Mouse (Mus musculus): Measurements from ENCODE around the gene Lhfpl5. TPM values are rescaled to one million over a fixed set of nuclear protein-coding genes. Genes with fewer than 3 reads are reported as not detected.

Lhfpl5 gene
- polyA plus RNA-seq, 1 experiment, result not detected

- peaks cover 26% of the 10 kb centered on the region for H3K4me1 ChIP-seq (ENCODE audit: control insufficient read depth, insufficient read depth, low read length)
- peak within 1 kb of the TSS; percentile 86 for H3K4me3 ChIP-seq (ENCODE audit: insufficient read depth, low read length)
- no peak for TF ChIP-seq CTCF (IDR thresholded peaks at IDR 0.05; ENCODE audit: low read depth, low read length)
- no peak for TF ChIP-seq POLR2A (IDR thresholded peaks at IDR 0.05; ENCODE audit: borderline replicate concordance, low read depth, low read length)
- peak within 1 kb of the TSS; percentile 50 for H3K27ac ChIP-seq (ENCODE audit: insufficient read depth, low read depth, low read length)
These were observed 46.9 kb downstream of the Lhfpl5 start, which contains the start of gene Srpk1 for GRCm38 (mm10) chr17:28622300-28622759. TSS of gene Srpk1 (minus strand) at chr17:28622709.

- Histone ChIP-seq H3K27ac (ENCODE audit: insufficient read depth, low read depth, low read length) (no peak overlapping the region), H3K4me3 (ENCODE audit: insufficient read depth, low read length) (no peak overlapping the region), H3K4me1 (ENCODE audit: control insufficient read depth, insufficient read depth, low read length) (peaks cover 15% of the 10 kb centered on the region; the same call in 1 of the 2 replicates)
- TF ChIP-seq POLR2A (IDR thresholded peaks at IDR 0.05; ENCODE audit: borderline replicate concordance, low read depth, low read length) (no peak), CTCF (IDR thresholded peaks at IDR 0.05; ENCODE audit: low read depth, low read length) (no peak)
These were observed 49.4 kb downstream of the Lhfpl5 start for GRCm38 (mm10) chr17:28624841-28625240.

GRCm38 (mm10) chr17:28625327-28625726, 49.9 kb downstream of the Lhfpl5 start:
- no peak for TF ChIP-seq CTCF (IDR thresholded peaks at IDR 0.05; ENCODE audit: low read depth, low read length)
- no peak for TF ChIP-seq POLR2A (IDR thresholded peaks at IDR 0.05; ENCODE audit: borderline replicate concordance, low read depth, low read length)
- no peak overlapping the region for H3K4me3 ChIP-seq (ENCODE audit: insufficient read depth, low read length)
- H3K4me1 ChIP-seq (ENCODE audit: control insufficient read depth, insufficient read depth, low read length), result peaks cover 13% of the 10 kb centered on the region; the same call in 1 of the 2 replicates
- no peak overlapping the region for H3K27ac ChIP-seq (ENCODE audit: insufficient read depth, low read depth, low read length)

- TF ChIP-seq POLR2A (IDR thresholded peaks at IDR 0.05; ENCODE audit: borderline replicate concordance, low read depth, low read length) (no peak), CTCF (IDR thresholded peaks at IDR 0.05; ENCODE audit: low read depth, low read length) (no peak)
- Histone ChIP-seq H3K4me3 (ENCODE audit: insufficient read depth, low read length) (no peak overlapping the region), H3K27ac (ENCODE audit: insufficient read depth, low read depth, low read length) (no peak overlapping the region), H3K4me1 (ENCODE audit: control insufficient read depth, insufficient read depth, low read length) (peaks cover 8% of the 10 kb centered on the region; the same call in 1 of the 2 replicates)
These were observed 51.5 kb downstream of the Lhfpl5 start for GRCm38 (mm10) chr17:28626937-28627336.

- TF ChIP-seq CTCF (IDR thresholded peaks at IDR 0.05; ENCODE audit: low read depth, low read length) (no peak), POLR2A (IDR thresholded peaks at IDR 0.05; ENCODE audit: borderline replicate concordance, low read depth, low read length) (no peak)
- H3K4me3 ChIP-seq (ENCODE audit: insufficient read depth, low read length), result no peak overlapping the region
- no peak overlapping the region for H3K27ac ChIP-seq (ENCODE audit: insufficient read depth, low read depth, low read length)
- peaks cover 6% of the 10 kb centered on the region; the same call in 1 of the 2 replicates for H3K4me1 ChIP-seq (ENCODE audit: control insufficient read depth, insufficient read depth, low read length)
These were observed 53.0 kb downstream of the Lhfpl5 start for GRCm38 (mm10) chr17:28628248-28629124.

- no peak for TF ChIP-seq CTCF (IDR thresholded peaks at IDR 0.05; ENCODE audit: low read depth, low read length)
- TF ChIP-seq POLR2A (IDR thresholded peaks at IDR 0.05; ENCODE audit: borderline replicate concordance, low read depth, low read length), result no peak
- peaks cover 6% of the 10 kb centered on the region; the same call in 1 of the 2 replicates for H3K4me1 ChIP-seq (ENCODE audit: control insufficient read depth, insufficient read depth, low read length)
- no peak overlapping the region for H3K27ac ChIP-seq (ENCODE audit: insufficient read depth, low read depth, low read length)
- H3K4me3 ChIP-seq (ENCODE audit: insufficient read depth, low read length), result no peak overlapping the region
These were observed 53.7 kb downstream of the Lhfpl5 start for GRCm38 (mm10) chr17:28629125-28629524.

Other genes with a start within 250 kb of the Lhfpl5 start
- 568 and 618 TPM in 2 replicates for gene Rpl10a, start 247.2 kb upstream of the Lhfpl5 start, polyA plus RNA-seq (2012; ENCODE audit: insufficient read depth, insufficient read length, missing spikeins)
- gene Tead3, start 224.8 kb upstream of the Lhfpl5 start, polyA plus RNA-seq (2012; ENCODE audit: insufficient read depth, insufficient read length, missing spikeins), result not detected in 2 replicates
- not detected in 2 replicates for gene Tulp1, start 210.4 kb upstream of the Lhfpl5 start, polyA plus RNA-seq (2012; ENCODE audit: insufficient read depth, insufficient read length, missing spikeins)
- gene Fkbp5, start 58.1 kb upstream of the Lhfpl5 start, polyA plus RNA-seq (2012; ENCODE audit: insufficient read depth, insufficient read length, missing spikeins), result 4.4 and 4.7 TPM in 2 replicates
- not detected in 2 replicates for gene Armc12, start 44.8 kb upstream of the Lhfpl5 start, polyA plus RNA-seq (2012; ENCODE audit: insufficient read depth, insufficient read length, missing spikeins)
- not detected in 2 replicates for gene Clpsl2, start 26.2 kb upstream of the Lhfpl5 start, polyA plus RNA-seq (2012; ENCODE audit: insufficient read depth, insufficient read length, missing spikeins)
- gene Clps, start 14.9 kb upstream of the Lhfpl5 start, polyA plus RNA-seq (2012; ENCODE audit: insufficient read depth, insufficient read length, missing spikeins), result not detected in 2 replicates
- 61.7 and 74.6 TPM in 2 replicates for gene Srpk1, start 47.1 kb downstream of the Lhfpl5 start, polyA plus RNA-seq (2012; ENCODE audit: insufficient read depth, insufficient read length, missing spikeins)
- 0.95 TPM in 1 of 2 replicates, not detected in the other for gene Slc26a8, start 114.6 kb downstream of the Lhfpl5 start, polyA plus RNA-seq (2012; ENCODE audit: insufficient read depth, insufficient read length, missing spikeins)
- 192 and 195 TPM in 2 replicates for gene Mapk14, start 115.7 kb downstream of the Lhfpl5 start, polyA plus RNA-seq (2012; ENCODE audit: insufficient read depth, insufficient read length, missing spikeins)
- 4.0 and 11.4 TPM in 2 replicates for gene AC170998.1, start 150.4 kb downstream of the Lhfpl5 start, polyA plus RNA-seq (2012; ENCODE audit: insufficient read depth, insufficient read length, missing spikeins)
- 0.27 TPM in 1 of 2 replicates, not detected in the other for gene Mapk13, start 193.7 kb downstream of the Lhfpl5 start, polyA plus RNA-seq (2012; ENCODE audit: insufficient read depth, insufficient read length, missing spikeins)
- gene Brpf3, start 225.4 kb downstream of the Lhfpl5 start, polyA plus RNA-seq (2012; ENCODE audit: insufficient read depth, insufficient read length, missing spikeins), result 29.1 and 34.3 TPM in 2 replicates

Measured in bone marrow macrophage, adult 2 months (primary cell).